Mouse (Mus musculus) right cerebral cortex, postnatal 25 days (tissue): ENCODE results near the gene Six2.

Experiments used
- DNase-seq: peaks from one replicate; pipeline ENCODE4 v3.0.0; 2022

Gene Six2

DNA sequence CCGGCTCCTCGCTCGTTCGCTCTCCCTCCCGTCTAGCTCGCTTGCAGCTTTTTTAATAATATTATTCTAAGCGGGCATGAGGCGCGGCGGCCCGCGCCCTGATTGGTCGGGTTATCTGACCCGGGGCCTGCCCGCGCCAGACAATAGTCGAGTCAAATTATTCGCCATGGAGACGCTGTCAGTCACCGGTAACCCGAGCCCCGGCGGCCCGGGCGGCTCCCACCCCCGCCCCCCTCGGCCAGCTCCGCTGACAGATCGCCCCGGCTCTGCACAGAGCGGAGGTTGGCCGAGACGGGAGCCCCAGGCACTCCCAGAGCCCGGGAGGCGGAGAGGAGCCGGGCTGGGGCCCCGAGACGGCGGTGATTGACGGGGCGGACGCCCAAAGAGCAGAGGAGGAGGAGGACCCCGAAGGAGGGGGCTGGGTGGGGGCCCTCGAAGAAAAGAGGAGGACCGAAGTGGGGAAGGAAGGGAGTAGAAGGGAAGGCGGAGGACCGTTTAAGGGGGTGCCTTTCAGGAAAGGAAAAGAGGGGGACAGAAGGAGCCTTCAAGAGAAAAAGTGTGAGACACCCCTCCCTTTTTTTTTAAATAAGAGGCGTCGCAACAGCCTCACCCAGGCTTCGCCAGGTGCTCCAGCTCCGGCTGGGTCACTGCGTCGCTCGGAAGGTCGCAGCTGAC is at the start of gene Six2:
TSS of gene Six2 (minus strand) at position 39 of the 675 bp plus-strand sequence.
- DNase-seq, result no peak

DNA sequence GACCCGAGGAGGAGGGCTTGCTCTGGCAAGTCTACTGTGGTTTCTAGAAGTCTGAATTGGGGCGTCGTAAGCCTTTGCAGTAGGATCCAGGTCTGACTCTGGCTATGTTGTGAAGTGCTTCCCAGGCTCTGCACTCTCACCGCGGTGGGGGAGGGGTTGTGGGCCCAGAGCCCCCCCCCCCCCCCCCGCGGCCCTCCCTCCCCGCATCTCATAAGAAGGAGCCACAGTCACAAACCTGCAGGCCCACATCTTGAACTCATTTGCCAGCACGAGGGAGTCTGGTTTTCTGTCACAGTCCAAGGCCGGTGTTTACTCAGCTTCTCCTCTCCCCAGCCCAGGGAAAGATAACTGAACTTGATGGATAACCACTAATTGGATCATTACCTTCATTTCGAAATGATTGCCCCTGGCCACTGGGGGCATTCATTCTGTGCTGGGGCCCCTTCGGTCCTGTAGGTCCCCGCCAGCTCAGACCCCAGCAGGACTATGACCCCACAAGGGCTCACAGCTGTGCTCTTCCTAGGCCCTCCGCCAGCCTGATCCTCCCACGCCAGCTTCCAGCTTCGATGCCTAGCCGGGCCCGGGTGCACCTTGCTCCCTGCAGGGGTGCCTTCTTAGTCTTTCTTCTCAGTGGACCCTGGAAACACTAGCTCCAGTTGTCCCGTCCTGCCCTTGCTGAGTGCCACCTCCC is 49.2 kb upstream of the Six2 start:
- no peak for DNase-seq

DNA sequence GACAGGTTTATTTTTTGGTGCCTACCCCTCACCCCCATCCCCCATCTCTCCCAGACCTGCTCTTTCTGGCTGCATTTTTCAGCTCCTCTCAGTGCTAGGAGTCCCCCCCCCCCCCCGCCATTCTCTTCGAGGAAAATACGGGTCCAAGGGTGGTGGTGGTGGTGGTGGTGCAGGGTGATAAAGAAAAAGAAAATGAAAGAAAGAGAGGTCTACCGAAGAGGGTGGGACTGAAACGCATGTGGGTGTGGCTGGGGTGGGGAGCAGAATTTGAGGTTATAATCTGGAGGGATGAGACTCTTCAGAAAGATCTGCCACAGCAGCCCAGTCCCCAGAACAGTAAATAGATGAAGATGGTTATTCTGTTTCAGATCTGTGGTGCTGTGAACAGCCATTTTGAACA is 43.3 kb upstream of the Six2 start:
- no peak for DNase-seq

DNA sequence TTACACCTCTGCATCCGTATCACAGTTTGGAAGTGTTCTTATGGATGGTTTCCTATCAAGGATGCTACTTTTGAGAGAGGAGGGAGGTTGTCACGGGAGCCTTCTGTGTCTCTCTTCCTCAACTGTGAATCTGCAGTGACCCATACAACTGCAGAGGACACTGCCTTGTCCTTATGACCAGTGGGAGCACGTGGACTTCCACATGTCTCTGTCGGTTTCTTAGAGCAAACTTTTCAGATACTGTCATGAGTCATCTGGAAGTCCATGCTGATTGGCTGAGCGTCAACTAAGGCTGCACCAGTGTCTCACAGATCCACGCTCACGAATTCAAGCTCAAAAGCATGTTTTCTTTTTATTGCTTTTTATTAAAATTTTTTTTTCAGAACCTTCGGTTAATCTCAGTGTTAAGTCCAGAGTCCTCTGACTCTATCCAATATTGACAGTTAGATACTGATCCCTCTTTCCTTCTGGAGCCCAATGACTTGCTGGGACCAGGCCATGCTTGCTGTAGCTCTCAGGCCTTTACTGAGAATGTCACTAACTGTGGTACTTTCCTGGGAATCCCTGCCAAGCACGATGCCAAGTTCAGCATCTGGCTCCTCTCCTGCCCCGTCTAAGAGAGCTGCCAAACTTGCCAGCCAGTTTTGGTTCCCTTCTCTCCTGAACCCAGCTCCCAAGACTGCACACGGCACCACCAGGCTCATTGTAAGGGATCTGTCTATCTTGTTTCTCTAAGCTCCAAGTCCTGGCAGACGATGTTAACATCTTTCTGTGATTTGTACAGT is 42.3 kb upstream of the Six2 start:
- no peak for DNase-seq

DNA sequence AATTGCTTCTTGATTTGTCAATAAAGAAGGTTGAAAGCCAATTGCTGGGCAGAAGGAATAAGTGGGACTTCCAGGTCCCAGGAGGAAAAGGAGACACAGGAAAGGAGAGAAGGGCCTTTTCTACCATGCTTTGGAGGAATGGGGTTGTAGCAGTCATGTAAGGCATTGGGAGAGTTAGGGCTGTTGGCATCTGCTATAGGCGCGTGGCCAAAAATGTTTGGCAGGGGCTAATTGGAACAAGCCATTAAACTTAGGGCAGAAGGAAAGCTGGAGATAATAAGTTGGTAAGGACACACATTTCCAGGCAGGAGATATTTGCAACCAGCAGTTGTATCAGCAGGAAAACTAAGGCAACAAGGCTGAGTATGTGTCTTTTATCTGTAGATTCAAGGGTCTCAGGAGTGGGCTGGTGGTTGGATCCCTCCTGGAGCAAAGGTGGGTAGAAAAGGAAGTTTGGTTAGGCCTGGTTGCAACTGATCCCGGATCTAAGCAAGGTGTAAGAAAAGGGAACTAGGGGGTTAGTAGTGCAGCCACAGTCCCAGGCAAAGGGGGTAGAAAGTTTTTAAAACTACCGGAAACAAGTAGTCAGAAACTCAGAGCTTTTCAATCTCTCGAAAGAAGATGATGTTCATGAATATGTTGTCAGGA is 40.1 kb upstream of the Six2 start:
- no peak for DNase-seq

DNA sequence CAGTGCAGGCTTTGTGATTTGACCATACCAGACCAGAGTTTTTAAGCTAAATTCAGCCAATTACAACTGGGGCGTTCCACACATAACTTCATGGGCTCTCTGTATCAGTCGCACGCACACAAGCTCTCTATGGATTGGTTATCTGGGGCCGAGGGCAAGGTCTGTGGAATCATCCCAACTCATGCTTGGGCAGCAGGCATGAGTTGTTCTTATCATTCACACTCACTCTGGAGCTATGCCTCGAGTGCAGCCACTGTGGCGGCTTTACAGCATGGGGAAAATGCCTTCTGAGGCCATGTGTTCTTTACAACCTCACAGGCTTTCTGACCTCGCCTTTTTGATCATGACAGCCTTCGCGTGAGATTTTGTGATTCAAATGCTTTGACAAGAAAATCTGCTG is 37.9 kb upstream of the Six2 start:
- no peak for DNase-seq

DNA sequence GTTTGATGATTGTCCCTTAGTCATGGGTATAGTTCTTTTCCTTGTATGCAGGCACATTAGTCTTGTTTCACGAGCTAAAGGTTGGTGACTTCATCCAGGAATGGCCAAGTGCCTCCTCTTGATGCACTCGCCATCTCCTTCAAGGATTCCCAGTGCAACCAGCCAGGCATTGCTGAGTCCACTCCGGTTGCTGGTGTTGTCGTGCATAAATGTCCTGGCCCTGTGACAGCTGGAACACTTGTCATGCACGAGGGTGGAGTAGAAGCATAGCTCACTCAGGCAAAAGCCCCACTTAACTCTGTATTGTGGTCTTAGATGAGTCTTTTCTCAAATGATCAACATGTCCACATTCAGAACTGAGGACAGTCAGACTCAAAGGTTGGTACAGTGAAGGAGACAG is 35.1 kb upstream of the Six2 start:
- DNase-seq, result no peak

DNA sequence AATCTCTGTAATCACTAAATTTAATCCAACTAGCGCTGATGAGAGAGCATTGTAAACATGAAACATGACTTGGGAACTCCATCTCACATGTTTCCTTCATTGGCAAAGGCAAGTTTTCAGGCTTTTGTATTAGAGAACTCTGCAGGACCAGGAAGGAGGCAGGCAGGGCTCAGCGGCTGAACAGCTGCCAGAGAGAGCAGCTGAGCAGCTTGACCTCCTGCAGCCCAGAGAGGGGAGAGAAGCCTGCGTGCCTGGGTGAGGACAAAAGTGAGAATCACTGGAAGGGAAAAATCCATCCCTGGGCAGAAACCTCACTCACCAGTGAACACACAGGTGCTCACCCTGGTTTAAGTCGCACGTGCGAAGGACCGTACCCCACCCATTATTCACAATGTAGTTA is 29.2 kb upstream of the Six2 start:
- DNase-seq, result no peak

DNA sequence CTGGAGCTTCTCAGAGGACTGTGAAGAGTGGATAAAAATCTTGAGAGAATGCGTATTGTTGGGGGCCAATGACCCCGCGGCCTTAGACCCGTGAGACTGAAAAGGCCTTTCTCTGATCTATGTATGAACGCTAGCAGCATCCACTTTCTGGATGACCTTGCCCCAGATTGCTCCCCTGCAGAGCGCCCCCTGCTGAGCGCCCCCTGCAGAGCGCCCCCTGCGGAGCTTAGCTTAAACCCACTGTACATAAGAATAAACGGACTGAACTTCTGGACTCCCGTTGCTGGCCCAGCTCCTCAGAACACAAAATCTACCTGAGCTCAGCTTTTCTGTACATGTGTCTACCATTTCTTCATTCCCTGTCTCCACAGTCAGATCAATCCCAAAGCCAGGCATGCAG is 27.7 kb upstream of the Six2 start:
- DNase-seq, result no peak

DNA sequence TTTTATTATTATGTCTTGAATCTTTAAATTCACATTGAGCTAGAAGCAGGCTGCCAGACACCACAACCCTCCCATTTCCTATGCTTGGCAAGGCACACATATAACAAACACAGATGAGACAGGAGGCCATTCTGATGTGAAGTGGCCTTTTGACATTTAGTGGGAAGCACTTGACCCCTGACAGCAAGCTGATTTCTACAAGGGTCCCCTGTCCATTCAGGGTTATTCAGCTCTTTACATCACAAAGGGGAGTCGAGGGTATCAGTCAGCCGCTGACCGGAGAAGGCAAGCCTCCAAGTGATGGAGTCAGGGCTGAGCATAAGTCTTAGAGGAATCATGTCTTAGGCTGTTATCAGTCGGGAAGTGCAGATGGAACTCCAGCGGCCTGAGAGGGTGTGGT is 26.3 kb upstream of the Six2 start:
- no peak for DNase-seq

DNA sequence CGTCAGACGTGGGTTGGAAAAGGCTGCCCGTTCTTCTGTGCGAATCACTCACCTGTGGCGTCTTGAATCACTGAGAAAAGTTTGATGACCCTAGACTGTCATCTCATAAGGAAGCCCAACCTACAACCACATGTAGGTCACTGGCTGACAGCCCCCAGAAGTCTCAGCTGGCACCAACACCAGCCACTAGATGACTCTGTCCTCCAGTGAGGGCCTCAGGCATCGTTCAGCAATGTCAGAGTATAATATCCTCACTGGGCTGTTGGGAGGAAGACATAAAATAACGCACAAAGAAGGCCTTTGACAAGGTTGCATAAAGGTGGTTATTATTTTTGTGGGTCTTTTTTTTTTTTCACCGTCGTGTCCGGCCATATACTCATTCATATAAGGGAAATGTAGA is 24.8 kb upstream of the Six2 start:
- DNase-seq, result no peak

DNA sequence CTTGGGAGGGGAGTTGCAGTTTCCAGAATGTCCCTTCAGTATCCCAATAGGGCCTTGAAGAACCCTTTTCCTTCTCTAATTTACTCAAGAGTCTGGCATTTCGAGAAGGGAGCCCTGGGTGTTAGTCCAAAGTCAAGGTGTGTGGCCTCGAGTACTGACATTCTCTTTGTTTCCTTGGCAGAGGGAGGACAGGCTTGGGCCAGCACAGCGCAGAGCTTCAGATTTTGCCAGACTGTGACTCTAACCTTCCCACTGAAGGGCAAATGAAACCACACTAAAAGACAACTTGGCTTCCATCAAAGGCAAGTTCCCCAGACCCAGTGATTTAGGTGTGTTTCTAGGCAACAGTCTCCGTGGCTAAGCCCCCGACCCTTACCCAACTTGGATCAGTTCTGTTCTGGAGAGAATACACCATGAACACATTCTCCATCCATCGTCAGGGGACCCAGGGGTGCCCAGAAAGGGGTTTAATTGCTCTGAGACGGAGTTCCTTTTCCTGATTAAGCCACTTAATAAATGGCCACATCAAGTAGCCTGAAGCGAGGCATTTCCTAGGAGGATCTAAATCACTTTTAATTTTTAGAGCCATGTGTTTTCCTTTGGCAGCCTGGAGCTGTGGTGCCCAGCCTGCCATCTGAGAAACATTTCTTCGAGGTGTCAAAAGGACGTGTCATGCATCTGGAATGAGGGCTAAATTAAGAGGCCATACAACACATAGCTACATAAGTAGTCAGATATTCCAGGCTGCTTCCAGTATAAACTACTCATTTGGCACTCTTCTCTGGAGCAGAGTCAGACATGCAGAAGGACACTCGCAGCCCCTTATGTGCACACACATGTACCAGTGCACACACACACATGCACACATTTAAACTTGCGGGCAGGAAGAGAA is 16.5 kb upstream of the Six2 start:
- no peak for DNase-seq

DNA sequence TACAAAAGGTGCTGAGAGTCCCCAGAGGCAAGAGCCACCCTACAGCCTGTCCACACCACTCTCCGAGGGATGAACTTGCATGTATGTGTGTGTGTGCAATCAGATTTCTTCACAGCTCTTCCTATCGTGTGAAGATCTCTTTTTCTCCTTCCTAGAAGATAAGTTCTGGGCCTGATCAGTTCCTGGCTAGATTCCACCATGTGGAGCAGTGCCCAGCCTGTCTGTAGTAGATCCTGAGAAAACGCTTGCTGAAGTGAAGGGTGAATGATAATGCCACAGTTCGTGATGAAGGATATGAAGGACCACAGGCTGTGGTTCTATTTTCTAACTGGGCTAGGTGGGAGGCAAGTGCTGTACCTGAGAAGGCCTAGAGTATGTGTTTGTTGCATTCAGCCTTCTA is 12.0 kb upstream of the Six2 start:
- no peak for DNase-seq

DNA sequence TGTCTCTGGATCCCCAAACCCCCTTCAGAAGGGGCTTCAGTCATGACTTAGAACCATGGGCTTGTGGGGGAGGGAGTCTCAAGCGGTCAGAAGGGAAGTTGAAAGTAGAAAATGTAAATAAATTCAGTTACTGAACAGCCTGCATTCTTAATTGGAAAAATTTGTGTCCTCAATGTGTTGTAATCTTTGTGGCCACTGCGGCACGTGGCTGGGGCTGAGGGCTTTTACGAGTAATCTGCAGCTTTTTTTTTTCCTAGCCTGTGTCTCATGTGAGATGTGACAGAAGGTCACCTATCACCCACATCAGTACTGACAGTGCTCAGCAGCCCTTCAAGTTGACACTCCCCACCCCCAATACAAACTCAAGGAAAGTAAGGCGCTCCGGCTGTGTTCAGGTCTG is 10.6 kb upstream of the Six2 start:
- DNase-seq, result no peak

DNA sequence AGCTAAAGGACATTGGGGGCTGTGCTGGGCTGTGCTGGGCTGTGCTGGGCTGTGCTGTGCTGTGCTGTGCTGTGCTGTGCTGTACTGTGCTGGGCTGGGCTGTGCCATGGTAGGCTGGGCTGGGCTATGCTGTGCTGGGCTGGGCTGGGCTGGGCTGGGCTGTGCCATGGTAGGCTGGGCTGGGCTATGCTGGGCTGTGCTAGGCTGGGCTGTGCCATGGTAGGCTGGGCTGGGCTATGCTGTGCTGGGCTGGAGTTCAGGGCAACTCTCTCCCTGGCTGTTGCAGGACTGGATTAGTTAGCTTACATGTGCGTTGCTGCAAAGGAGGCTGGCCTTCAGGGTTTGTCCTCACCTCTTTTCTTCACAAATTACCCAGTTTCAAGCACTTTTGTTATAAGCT is 9.9 kb upstream of the Six2 start:
- DNase-seq, result no peak

DNA sequence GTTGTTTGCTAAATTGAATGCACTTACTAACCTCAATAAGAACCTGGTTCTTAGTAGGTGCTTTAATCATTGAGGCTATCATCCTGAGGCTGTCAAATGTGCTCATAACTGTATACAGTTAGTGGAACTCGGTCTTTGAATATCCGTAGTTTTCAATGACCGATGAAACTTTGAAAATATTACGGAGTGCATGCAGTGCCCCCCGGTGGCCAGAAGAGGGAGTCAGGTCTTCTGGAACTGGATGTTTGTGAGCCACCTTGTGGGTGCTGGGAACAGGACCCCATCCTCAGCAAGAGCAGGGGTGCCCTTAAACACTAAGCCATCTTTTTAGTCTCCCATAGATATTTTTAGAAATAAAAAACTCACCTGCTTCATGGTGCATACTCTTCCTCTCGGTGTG is 6.4 kb upstream of the Six2 start:
- no peak for DNase-seq

DNA sequence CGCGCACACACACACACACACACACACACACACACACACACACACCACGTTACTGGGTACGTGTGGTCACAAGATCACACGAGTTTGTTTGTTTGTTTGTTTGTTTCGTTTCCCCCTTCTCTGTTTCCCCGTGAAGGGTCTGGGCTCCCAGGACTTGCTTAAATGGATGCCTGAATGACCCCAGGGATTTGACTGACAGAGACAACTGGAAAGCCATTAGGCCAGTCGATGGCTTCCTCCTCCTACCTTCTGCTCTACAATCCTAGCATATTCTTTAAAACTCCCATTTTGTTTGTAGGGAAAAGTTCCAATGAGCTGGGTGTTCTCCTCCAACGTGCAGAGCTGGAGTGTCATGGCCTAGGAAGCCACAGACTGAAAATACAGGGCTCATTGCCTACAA is 5.0 kb upstream of the Six2 start:
- no peak for DNase-seq

DNA sequence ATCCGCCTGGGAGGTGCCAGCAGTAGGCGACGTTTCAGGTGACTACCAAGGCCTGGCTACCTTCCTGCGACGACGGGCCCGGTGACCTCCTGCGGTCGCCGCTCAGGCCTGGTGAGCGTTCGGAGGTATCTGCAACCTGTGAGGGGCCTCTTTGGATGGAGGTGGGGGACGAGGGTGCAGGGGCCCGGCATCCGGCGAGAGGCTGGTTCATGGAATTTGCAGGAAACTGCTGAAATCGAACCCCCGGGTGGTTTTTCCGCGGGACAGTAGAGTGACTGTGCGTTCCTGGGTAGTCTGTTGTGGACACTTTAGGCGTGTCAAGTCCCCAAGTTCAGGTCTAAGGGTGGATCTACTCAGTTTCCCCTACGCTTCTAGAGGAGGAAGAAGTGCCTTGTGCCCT is 4.5 kb upstream of the Six2 start:
- DNase-seq, result no peak

DNA sequence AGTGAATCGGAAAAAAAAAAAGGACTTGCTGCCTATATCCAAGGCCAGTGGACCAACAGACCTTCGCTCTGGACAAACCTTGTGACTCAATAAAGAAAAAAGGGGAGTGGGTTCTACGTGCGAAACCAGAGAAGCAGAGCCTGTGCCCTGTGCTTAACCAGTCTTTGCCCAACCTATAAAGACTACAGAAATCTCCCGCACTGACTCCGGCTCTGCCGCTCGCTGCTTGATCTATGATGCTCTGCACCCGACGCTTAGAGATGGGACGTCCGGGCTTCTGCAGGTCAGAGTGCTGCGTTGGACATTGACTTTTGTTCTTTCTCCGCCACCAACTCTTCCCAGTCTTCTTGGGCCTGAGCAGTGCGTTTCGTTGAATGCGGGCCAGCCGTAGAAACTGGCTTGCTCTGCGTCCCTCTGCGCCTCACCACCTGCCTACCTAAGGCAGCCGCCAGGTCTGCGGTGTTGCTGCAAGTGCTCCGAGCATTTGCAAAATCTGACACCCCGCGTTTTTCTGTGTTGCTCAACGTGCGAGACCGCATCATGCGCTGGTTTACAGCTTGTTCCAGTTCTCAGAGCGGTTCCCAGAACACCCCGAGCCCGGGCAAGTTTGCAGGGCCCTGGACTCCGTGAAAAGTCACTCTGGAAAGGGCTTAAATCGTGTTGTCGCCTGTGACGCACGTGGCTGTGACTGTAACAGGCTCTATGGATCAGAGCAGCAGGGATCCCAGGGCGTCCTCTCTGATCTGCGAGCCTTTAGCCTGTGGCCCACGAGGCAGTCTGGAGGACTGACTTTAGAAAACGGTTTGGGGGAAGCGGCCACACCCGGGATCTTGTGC is 3.8 kb upstream of the Six2 start:
- no peak for DNase-seq

DNA sequence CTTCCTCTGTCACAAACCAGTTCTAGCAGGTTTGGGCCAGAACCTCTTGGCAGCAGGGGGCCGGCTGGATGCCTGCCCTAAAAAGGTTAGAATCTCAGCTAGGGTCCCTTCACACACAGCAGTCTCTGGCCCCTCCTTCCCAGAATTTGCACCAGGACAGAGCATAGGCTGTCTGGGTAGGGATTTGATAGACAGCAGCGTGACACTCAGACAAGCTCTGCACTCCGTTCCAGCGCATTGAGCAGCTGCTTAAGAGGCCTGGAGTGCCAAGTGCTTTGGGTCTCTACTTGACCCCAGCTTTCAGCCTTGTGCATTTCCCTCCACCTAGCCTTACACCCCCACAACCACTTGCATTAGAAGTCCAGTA is 2.9 kb upstream of the Six2 start:
- no peak for DNase-seq

DNA sequence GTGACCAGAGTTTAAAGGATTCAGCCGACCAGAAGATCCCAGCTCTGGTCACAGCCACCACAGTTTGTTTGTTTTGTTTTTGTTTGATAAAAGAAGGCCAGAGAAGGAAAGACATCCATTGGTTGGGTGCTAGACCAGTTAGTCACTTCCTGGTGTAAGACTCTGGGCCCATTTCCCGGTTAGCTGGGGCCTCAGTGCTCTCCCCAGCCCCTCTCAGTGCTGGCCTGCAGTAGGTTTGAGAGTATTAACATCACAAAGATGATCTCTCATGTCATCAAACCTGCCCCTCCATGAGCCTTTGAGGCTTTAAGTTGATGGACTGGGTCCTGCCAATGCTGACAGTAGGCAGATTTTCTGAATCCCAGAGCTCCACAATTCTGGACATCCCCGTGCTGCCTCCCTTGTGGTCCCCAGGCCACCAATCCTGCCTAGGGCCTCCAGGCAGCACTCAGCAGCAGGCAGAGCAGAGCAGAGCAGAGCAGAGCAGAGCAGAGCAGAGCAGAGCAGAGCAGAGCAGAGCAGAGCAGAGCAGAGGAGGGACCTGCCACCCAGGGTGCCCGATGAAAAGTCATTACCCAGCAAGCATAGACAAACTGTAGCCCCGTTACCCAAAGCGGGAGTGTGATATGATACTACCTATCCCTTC is 2.4 kb upstream of the Six2 start:
- DNase-seq, result no peak
